Mouse (Mus musculus) myocyte (in vitro differentiated cells): ENCODE measurements around the gene Cux1. TPM values are rescaled to one million over a fixed set of nuclear protein-coding genes. Genes with fewer than 3 reads are reported as not detected.

Experiments used
- H3K27me3 ChIP-seq: one replicate; pipeline ENCODE4 v1.6.1; 2011; ENCODE audit not compliant: control insufficient read depth, insufficient read depth, insufficient read length
- H3K36me3 ChIP-seq: one replicate; pipeline ENCODE4 v1.6.1; 2011; ENCODE audit not compliant: control insufficient read depth, insufficient read depth
- H3K4me2 ChIP-seq: one replicate; pipeline ENCODE4 v1.6.1; 2011; ENCODE audit warnings: low read depth, control low read depth
- H3K4me3 ChIP-seq: one replicate; pipeline ENCODE4 v1.5.1; 2011; ENCODE audit warnings: mild to moderate bottlenecking, control low read depth, moderate library complexity
- H3K79me2 ChIP-seq: one replicate; pipeline ENCODE4 v1.6.1; 2011; ENCODE audit not compliant: control insufficient read depth, insufficient read depth
- H3ac ChIP-seq: one replicate; pipeline ENCODE4 v1.6.1; 2011; ENCODE audit not compliant: control insufficient read depth, insufficient read length
- CEBPB ChIP-seq: IDR thresholded peaks from 2 replicates; pipeline ENCODE4 v1.6.1; 2011; ENCODE audit warnings: mild to moderate bottlenecking, moderate library complexity; ENCODE audit not compliant: poor library complexity, insufficient read depth, severe bottlenecking
- E2F4 ChIP-seq: IDR thresholded peaks from one replicate; pipeline ENCODE4 v1.6.1; 2011; ENCODE audit warnings: mild to moderate bottlenecking, control low read depth, moderate library complexity; ENCODE audit not compliant: insufficient read depth
- MAX ChIP-seq: IDR thresholded peaks from one replicate; pipeline ENCODE4 v1.6.1; 2011; ENCODE audit warnings: low read depth, mild to moderate bottlenecking, control low read depth
- MYOD1 ChIP-seq, 3 experiments: IDR thresholded peaks; one replicate each; pipeline ENCODE4 v1.6.1; 2011; ENCODE audit warnings: control low read depth in 2 of 3, low read depth in 2 of 3, mild to moderate bottlenecking in 2 of 3, moderate library complexity in 1 of 3; ENCODE audit not compliant: insufficient read length in 2 of 3, control insufficient read depth in 1 of 3
- MYOG ChIP-seq, 3 experiments: IDR thresholded peaks; one replicate each; pipeline ENCODE4 v1.6.1; 2011; ENCODE audit warnings: control low read depth in 2 of 3, low read depth in 2 of 3, mild to moderate bottlenecking in 2 of 3; ENCODE audit not compliant: insufficient read length in 2 of 3, control insufficient read depth in 1 of 3, insufficient read depth in 1 of 3
- POLR2A ChIP-seq: IDR thresholded peaks from one replicate; pipeline ENCODE4 v1.6.1; 2011; ENCODE audit warnings: low read depth, mild to moderate bottlenecking, control low read depth, moderate library complexity; ENCODE audit not compliant: insufficient read length
- POLR2AphosphoS2 ChIP-seq: IDR thresholded peaks from one replicate; pipeline ENCODE4 v1.6.1; 2011; ENCODE audit warnings: low read depth, control low read depth; ENCODE audit not compliant: insufficient read length
- REST ChIP-seq: IDR thresholded peaks from one replicate; pipeline ENCODE4 v1.6.1; 2011; ENCODE audit warnings: mild to moderate bottlenecking, control low read depth, moderate library complexity; ENCODE audit not compliant: insufficient read depth, insufficient read length
- SRF ChIP-seq: IDR thresholded peaks from one replicate; pipeline ENCODE4 v1.6.1; 2011; ENCODE audit warnings: low read depth; ENCODE audit not compliant: control insufficient read depth, insufficient read length
- TCF12 ChIP-seq: IDR thresholded peaks from one replicate; pipeline ENCODE4 v1.6.1; 2011; ENCODE audit warnings: mild to moderate bottlenecking, control low read depth; ENCODE audit not compliant: poor library complexity, insufficient read depth, severe bottlenecking
- TCF3 ChIP-seq: IDR thresholded peaks from one replicate; pipeline ENCODE4 v1.6.1; 2011; ENCODE audit warnings: low read depth, control low read depth; ENCODE audit not compliant: insufficient read length
- USF1 ChIP-seq: IDR thresholded peaks from one replicate; pipeline ENCODE4 v1.6.1; 2011; ENCODE audit warnings: low read depth, mild to moderate bottlenecking, control low read depth, moderate library complexity
- polyA plus RNA-seq: library from polyadenylated mRNA; unstranded; fragments of >200 nt; fragmentation: generic; extraction: Trizol; gene quantifications from one replicate; pipeline ENCODE4 v1.2.1, GENCODE M21; 2012; ENCODE audit warnings: missing spikeins

The Cux1 gene
- polyA plus RNA-seq, 1 experiment: 50.7 TPM

GRCm38 (mm10) chr5:136269937-136270336, 297.4 kb downstream of the Cux1 start:
- Histone ChIP-seq H3K27me3 (no peaks in the 10 kb centered on the region), H3K4me3 (no peak overlapping the region), H3K79me2 (no peaks in the 10 kb centered on the region), H3K36me3 (peaks cover 6% of the 10 kb centered on the region), H3ac (no peak overlapping the region), H3K4me2 (peak overlapping the region; percentile 40)
- TF ChIP-seq POLR2A (no peak), REST (no peak), E2F4 (no peak), TCF3 (no peak), USF1 (no peak), MYOD1 (IDR thresholded peaks at IDR 0.05; ENCODE audit: control insufficient read depth in 1 of 3, insufficient read length in 2 of 3, low read depth in 2 of 3) (peak; percentile 94 to 99 (median 99)), MAX (no peak), POLR2AphosphoS2 (no peak), CEBPB (no peak), MYOG (IDR thresholded peaks at IDR 0.05; ENCODE audit: control insufficient read depth in 1 of 3, insufficient read depth in 1 of 3, insufficient read length in 2 of 3, low read depth in 2 of 3) (peak in 2 of 3 experiments; percentile 66 to 79), TCF12 (peak; percentile 91), SRF (no peak)

- no peaks in the 10 kb centered on the region for H3K27me3 ChIP-seq
- H3K4me2 ChIP-seq: no peak overlapping the region
- no peaks in the 10 kb centered on the region for H3K79me2 ChIP-seq
- no peak overlapping the region for H3K4me3 ChIP-seq
- no peaks in the 10 kb centered on the region for H3K36me3 ChIP-seq
- TF ChIP-seq TCF3 (no peak), TCF12 (no peak)
- no peak overlapping the region for H3ac ChIP-seq
These were observed 301.2 kb downstream of the Cux1 start for GRCm38 (mm10) chr5:136266077-136266476.

- H3K4me3 ChIP-seq: no peak overlapping the region
- no peak for TF ChIP-seq MAX
- TF ChIP-seq MYOG (IDR thresholded peaks at IDR 0.05; ENCODE audit: control insufficient read depth in 1 of 3, insufficient read depth in 1 of 3, insufficient read length in 2 of 3, low read depth in 2 of 3): no peak
- TF ChIP-seq USF1: no peak
- no peak for TF ChIP-seq TCF12
- TF ChIP-seq REST: no peak
- TF ChIP-seq MYOD1 (IDR thresholded peaks at IDR 0.05; ENCODE audit: control insufficient read depth in 1 of 3, insufficient read length in 2 of 3, low read depth in 2 of 3): no peak
- TF ChIP-seq POLR2AphosphoS2: no peak
- TF ChIP-seq E2F4: no peak
- TF ChIP-seq CEBPB: no peak
- TF ChIP-seq POLR2A: no peak
- TF ChIP-seq TCF3: no peak
- TF ChIP-seq SRF: no peak
- H3K79me2 ChIP-seq: no peaks in the 10 kb centered on the region
These were observed 303.9 kb downstream of the Cux1 start for GRCm38 (mm10) chr5:136263342-136263741.

GRCm38 (mm10) chr5:136258919-136259318, 308.4 kb downstream of the Cux1 start:
- no peaks in the 10 kb centered on the region for H3K36me3 ChIP-seq
- no peaks in the 10 kb centered on the region for H3K27me3 ChIP-seq
- no peak overlapping the region for H3ac ChIP-seq
- H3K4me3 ChIP-seq: no peak overlapping the region
- no peaks in the 10 kb centered on the region for H3K79me2 ChIP-seq
- no peak for TF ChIP-seq MYOG (IDR thresholded peaks at IDR 0.05; ENCODE audit: control insufficient read depth in 1 of 3, insufficient read depth in 1 of 3, insufficient read length in 2 of 3, low read depth in 2 of 3)
- TF ChIP-seq TCF3: no peak
- TF ChIP-seq E2F4: no peak
- no peak for TF ChIP-seq CEBPB
- TF ChIP-seq POLR2AphosphoS2: no peak
- no peak for TF ChIP-seq MAX
- no peak for TF ChIP-seq SRF
- no peak for TF ChIP-seq TCF12
- H3K4me2 ChIP-seq: no peak overlapping the region

More at GRCm38 (mm10) chr5:136263342-136263741, 303.9 kb downstream of the Cux1 start:
- no peaks in the 10 kb centered on the region for H3K36me3 ChIP-seq
- no peaks in the 10 kb centered on the region for H3K27me3 ChIP-seq
- no peak overlapping the region for H3K4me2 ChIP-seq
- H3ac ChIP-seq: no peak overlapping the region

- H3ac ChIP-seq: no peak overlapping the region
- no peak overlapping the region for H3K4me3 ChIP-seq
- no peaks in the 10 kb centered on the region for H3K27me3 ChIP-seq
- no peak overlapping the region for H3K4me2 ChIP-seq
- no peaks in the 10 kb centered on the region for H3K36me3 ChIP-seq
- TF ChIP-seq REST (no peak), E2F4 (no peak), USF1 (no peak), TCF12 (no peak), SRF (no peak), CEBPB (no peak), MYOD1 (IDR thresholded peaks at IDR 0.05; ENCODE audit: control insufficient read depth in 1 of 3, insufficient read length in 2 of 3, low read depth in 2 of 3) (no peak), POLR2A (no peak), MAX (no peak), MYOG (IDR thresholded peaks at IDR 0.05; ENCODE audit: control insufficient read depth in 1 of 3, insufficient read depth in 1 of 3, insufficient read length in 2 of 3, low read depth in 2 of 3) (no peak), TCF3 (no peak), POLR2AphosphoS2 (no peak)
- no peaks in the 10 kb centered on the region for H3K79me2 ChIP-seq
These were observed 314.4 kb downstream of the Cux1 start for GRCm38 (mm10) chr5:136252899-136253298.
